In genomic region chr3:146412008-146412407, GRCm38 (mm10) we compare ENCODE assay signal across 16 mouse cellular contexts. TPM values are rescaled to one million over a fixed set of nuclear protein-coding genes. Genes with fewer than 3 reads are reported as not detected.
A peak's percentile ranks its signal among the peaks of the same experiment; 100 is the strongest.
DNase-seq lines count a peak whose midpoint lies in the region; ATAC-seq and TF ChIP-seq lines count a peak whose summit lies in the region.
"Had no signal": no experiment of that assay in that cellular context is flagged by ENCODE, and none has a peak within 500 bp of the region (broad histone marks: within the 10 kb centered on the region; RNA-seq: fewer than 3 reads in every experiment).

No protein-coding gene starts in this region.

- H3K4me2 ChIP-seq in forebrain, embryonic 11.5 days (ENCODE audit: low read depth, low read length, severe bottlenecking): no peak overlapping the region
- H3K4me2 ChIP-seq in forebrain, postnatal 0 days (ENCODE audit: low read depth): no peak overlapping the region
- peak overlapping the region; percentile 88; the same call in 1 of the 2 replicates for H3K4me2 ChIP-seq in liver, embryonic 12.5 days
- no peak overlapping the region; the same call in 1 of the 2 replicates for H3K4me2 ChIP-seq in intestine, embryonic 16.5 days (ENCODE audit: low read depth, low read length)
- H3K4me2 ChIP-seq: stomach, embryonic 15.5 days had no signal

- H3K9me3 ChIP-seq in forebrain, embryonic 11.5 days (ENCODE audit: control insufficient read depth, low read length): no peaks in the 10 kb centered on the region
- no peaks in the 10 kb centered on the region for H3K9me3 ChIP-seq in forebrain, postnatal 0 days (ENCODE audit: low read length)
- H3K9me3 ChIP-seq in liver, embryonic 12.5 days (replicated peaks): no peaks in the 10 kb centered on the region
- H3K9me3 ChIP-seq in intestine, embryonic 16.5 days (ENCODE audit: control insufficient read depth, low read length): no peaks in the 10 kb centered on the region
- H3K9me3 ChIP-seq: G1E; liver, embryonic 15.5 days; stomach, embryonic 15.5 days had no signal

- H3K9ac ChIP-seq in forebrain, embryonic 11.5 days (ENCODE audit: low read length): no peak overlapping the region
- no peak overlapping the region for H3K9ac ChIP-seq in forebrain, postnatal 0 days
- H3K9ac ChIP-seq in liver, embryonic 12.5 days: no peak overlapping the region; the same call in 1 of the 2 replicates
- H3K9ac ChIP-seq in intestine, embryonic 16.5 days (ENCODE audit: low read depth, low read length): no peak overlapping the region; the same call in 1 of the 2 replicates
- H3K9ac ChIP-seq: stomach, embryonic 15.5 days had no signal

- no peaks in the 10 kb centered on the region for H3K27me3 ChIP-seq in forebrain, embryonic 11.5 days (ENCODE audit: control insufficient read depth, insufficient read depth, low read length)
- H3K27me3 ChIP-seq in forebrain, postnatal 0 days (ENCODE audit: insufficient read depth, low read length): no peaks in the 10 kb centered on the region
- no peaks in the 10 kb centered on the region for H3K27me3 ChIP-seq in liver, embryonic 12.5 days (replicated peaks)
- no peaks in the 10 kb centered on the region for H3K27me3 ChIP-seq in intestine, embryonic 16.5 days (replicated peaks; ENCODE audit: control insufficient read depth, insufficient read depth, low read length)
- H3K27me3 ChIP-seq: liver, embryonic 15.5 days; stomach, embryonic 15.5 days had no signal

- no peak for DNase-seq in forebrain, embryonic 11.5 days (ENCODE audit: low spot score)
- DNase-seq in forebrain, postnatal 0 days: no peak
- DNase-seq in liver: no peak
- DNase-seq in cerebellum, adult 9-11 months: peak; percentile 67
- DNase-seq in urinary bladder, postnatal 25 days (ENCODE audit: low spot score): no peak
- DNase-seq: gastrocnemius, postnatal 25 days; kidney, postnatal 36 days; thymus, postnatal 14 days had no signal

- no peaks in the 10 kb centered on the region for H3K36me3 ChIP-seq in forebrain, embryonic 11.5 days (ENCODE audit: control insufficient read depth, insufficient read depth, low read length)
- no peaks in the 10 kb centered on the region for H3K36me3 ChIP-seq in forebrain, postnatal 0 days (ENCODE audit: insufficient read depth)
- H3K36me3 ChIP-seq in liver, embryonic 12.5 days: peaks cover 93% of the 10 kb centered on the region
- H3K36me3 ChIP-seq in intestine, embryonic 16.5 days (ENCODE audit: control insufficient read depth, insufficient read depth, low read length): 0 out of 2 replicates have a peak, but pooled peaks cover 5% of the 10 kb centered on the region

- no peak overlapping the region for H3K4me3 ChIP-seq in forebrain, embryonic 11.5 days (ENCODE audit: low read depth, low read length)
- no peak overlapping the region for H3K4me3 ChIP-seq in forebrain, postnatal 0 days (ENCODE audit: low read depth, low read length)
- no peak overlapping the region for H3K4me3 ChIP-seq in liver, embryonic 12.5 days
- H3K4me3 ChIP-seq in intestine, embryonic 16.5 days (ENCODE audit: low read length): no peak overlapping the region
- H3K4me3 ChIP-seq: erythroblast, embryonic 14.5 days; liver, embryonic 15.5 days; stomach, embryonic 15.5 days had no signal

- 0 out of 2 replicates have a peak, but pooled peaks have one; percentile 36 for ATAC-seq in forebrain, embryonic 11.5 days (replicated peaks; ENCODE audit: low FRiP score)
- ATAC-seq in forebrain, postnatal 0 days: no peak
- ATAC-seq in liver, embryonic 12.5 days: no peak
- ATAC-seq in intestine, embryonic 16.5 days: no peak
- ATAC-seq in granulocyte monocyte progenitor cell, adult 5-6 weeks (replicated peaks; ENCODE audit: poor library complexity, severe bottlenecking): no peak

- no peak overlapping the region for H3K27ac ChIP-seq in forebrain, embryonic 11.5 days (ENCODE audit: low read depth, low read length)
- H3K27ac ChIP-seq in forebrain, postnatal 0 days (ENCODE audit: low read depth, low read length): no peak overlapping the region
- peak overlapping the region; percentile 97; the same call in 1 of the 2 replicates for H3K27ac ChIP-seq in liver, embryonic 12.5 days
- peak overlapping the region; percentile 46 for H3K27ac ChIP-seq in intestine, embryonic 16.5 days (ENCODE audit: low read length)
- H3K27ac ChIP-seq: macrophage; stomach, embryonic 15.5 days had no signal

- no peak for TF ChIP-seq CTCF in forebrain, postnatal 0 days (IDR thresholded peaks at IDR 0.05; ENCODE audit: low read depth)

- WGBS in forebrain, embryonic 11.5 days: 89% methylated on average over 2 of the region's 2 CpGs
- WGBS in forebrain, postnatal 0 days: 69% methylated on average over 2 of the region's 2 CpGs
- 73% methylated on average over 2 of the region's 2 CpGs for WGBS in liver, embryonic 12.5 days (ENCODE audit: insufficient replicate concordance)
- WGBS in intestine, embryonic 16.5 days: 69% methylated on average over 2 of the region's 2 CpGs

- 0 out of 2 replicates have a peak, but pooled peaks cover 4% of the 10 kb centered on the region for H3K4me1 ChIP-seq in forebrain, embryonic 11.5 days (replicated peaks; ENCODE audit: control insufficient read depth, insufficient read depth, low read length)
- peaks cover 17% of the 10 kb centered on the region for H3K4me1 ChIP-seq in forebrain, postnatal 0 days (ENCODE audit: insufficient read depth)
- peaks cover 92% of the 10 kb centered on the region for H3K4me1 ChIP-seq in liver, embryonic 12.5 days
- H3K4me1 ChIP-seq in intestine, embryonic 16.5 days (ENCODE audit: control insufficient read depth, insufficient read depth, low read length): peaks cover 21% of the 10 kb centered on the region; the same call in 1 of the 2 replicates
- H3K4me1 ChIP-seq: stomach, embryonic 15.5 days had no signal

RNA-seq across cellular contexts. Expression of gene Ssx2ip, which starts 7.6 kb away (rescaled TPM):
- polyA plus RNA-seq in forebrain, embryonic 11.5 days (2014; fragmentation: Nextera tagmentation; extraction: Ambion mirVana): 41.6 TPM in 2 replicates
- 43.2 and 43.5 TPM in 2 replicates for total RNA-seq in forebrain, postnatal 0 days (2014; rRNA removed)
- 19.8 and 26.6 TPM in 2 replicates for polyA plus RNA-seq in forebrain, postnatal 0 days (2015; fragmentation: Nextera tagmentation; extraction: Ambion mirVana)
- polyA plus RNA-seq in liver, embryonic 12.5 days (2016; fragmentation: Nextera tagmentation; extraction: Ambion mirVana): 157 TPM in 2 replicates
- polyA plus RNA-seq in intestine, embryonic 16.5 days (2015; fragmentation: Nextera tagmentation; extraction: Ambion mirVana): 36.1 and 38.1 TPM in 2 replicates
- total RNA-seq in granulocyte monocyte progenitor cell, adult 5-6 weeks (2014; fragmentation: Nextera tagmentation): 7.6 and 13.9 TPM in 2 replicates
- 17.7 and 19.8 TPM in 2 replicates for total RNA-seq in granulocyte monocyte progenitor cell, adult 5-6 weeks (2017)

RNA-seq across cellular contexts. Expression of gene Ctbs, which starts 37.6 kb away (rescaled TPM):
- polyA plus RNA-seq in forebrain, embryonic 11.5 days (2014; fragmentation: Nextera tagmentation; extraction: Ambion mirVana): 5.7 and 6.0 TPM in 2 replicates
- 7.5 and 9.9 TPM in 2 replicates for total RNA-seq in forebrain, postnatal 0 days (2014; rRNA removed)
- polyA plus RNA-seq in forebrain, postnatal 0 days (2015; fragmentation: Nextera tagmentation; extraction: Ambion mirVana): 3.8 and 4.4 TPM in 2 replicates
- polyA plus RNA-seq in liver, embryonic 12.5 days (2016; fragmentation: Nextera tagmentation; extraction: Ambion mirVana): 5.5 and 6.4 TPM in 2 replicates
- 11.0 and 11.6 TPM in 2 replicates for polyA plus RNA-seq in intestine, embryonic 16.5 days (2015; fragmentation: Nextera tagmentation; extraction: Ambion mirVana)
- total RNA-seq in granulocyte monocyte progenitor cell, adult 5-6 weeks (2014; fragmentation: Nextera tagmentation): 4.7 and 10.5 TPM in 2 replicates
- total RNA-seq in granulocyte monocyte progenitor cell, adult 5-6 weeks (2017): 7.3 and 10.9 TPM in 2 replicates

Comparison
In these comparisons a context has a peak if more than half of its experiments do, and no peak if none do; other contexts are left out.
1. H3K27ac ChIP-seq: peak in liver, embryonic 12.5 days (single experiment) and intestine, embryonic 16.5 days (single experiment); none in forebrain, embryonic 11.5 days (single experiment) and forebrain, postnatal 0 days (single experiment).